Mouse (Mus musculus) small intestine, adult 2 months (tissue): ENCODE data around the gene Rab42.

Experiments used
- CTCF ChIP-seq: fragments of 200-500 bp; IDR thresholded peaks from 2 replicates; pipeline ENCODE4 v1.5.1; 2012; ENCODE audit warnings: low read depth, mild to moderate bottlenecking, control low read depth, inconsistent platforms, low read length, moderate library complexity, mixed read lengths; ENCODE audit not compliant: insufficient replicate concordance, insufficient read length; ENCODE audit errors: extremely low read depth
- POLR2A ChIP-seq: fragments of 200-500 bp; IDR thresholded peaks from 2 replicates; pipeline ENCODE4 v1.6.1; 2012; ENCODE audit warnings: low read depth, mild to moderate bottlenecking, control low read depth, inconsistent platforms, low read length, moderate library complexity

DNA sequence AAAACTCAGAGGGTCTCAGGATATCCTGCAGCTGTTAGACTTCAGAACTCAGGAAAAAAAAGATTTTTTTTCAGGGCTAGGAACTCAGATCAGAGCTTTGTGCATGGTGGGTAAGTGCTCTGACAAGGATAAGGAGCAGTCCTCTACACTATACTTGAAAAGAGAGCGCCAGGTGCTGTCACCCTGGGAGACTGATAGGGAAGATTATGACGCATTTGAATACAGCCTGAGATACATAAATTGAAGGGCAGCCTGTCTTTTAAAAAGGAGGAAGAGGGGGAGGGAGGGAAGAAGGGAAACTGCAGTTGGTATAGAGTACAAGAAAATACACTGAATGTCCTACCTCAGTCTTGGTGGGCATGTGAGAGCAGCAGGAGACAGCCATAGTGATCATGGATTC lies 49.6 kb downstream of the Rab42 start:
- TF ChIP-seq POLR2A = no peak
- no peak for TF ChIP-seq CTCF
